Mouse (Mus musculus) forebrain, embryonic 14.5 days (tissue): ENCODE measurements at regions not wholly inside any gene's neighbourhood (a gene's known extent, or its start where the extent isn't known, plus 50 kb on each side); places are given as distances from the start of the nearest gene placed in this dataset.
"Not testable (repeated sequence)": the region's sequence is repeated elsewhere in the genome, so short reads cannot be mapped to it uniquely, and the experiment has no call there.

Experiments used
- ATAC-seq: fragments of 200-750 bp; cut with Nextera tagmentation; 2 replicates; pipeline ENCODE4 v1.8.0; 2017; ENCODE audit warnings: mild to moderate bottlenecking, moderate library complexity
- DNase-seq: peaks from one replicate; pipeline ENCODE4 v3.0.0-alpha.2; 2015; ENCODE audit warnings: low spot score
- H3K27ac ChIP-seq: fragments of 300-500 bp; sonication (generic); 2 replicates; pipeline ENCODE4 v1.5.1; 2014; ENCODE audit warnings: low read depth, mild to moderate bottlenecking, control low read depth, low read length, moderate library complexity
- H3K27me3 ChIP-seq: fragments of 300-500 bp; sonication (generic); replicated peaks from 2 replicates; pipeline ENCODE4 v1.6.1; 2014; ENCODE audit warnings: low read length, control low read depth, mixed read lengths; ENCODE audit not compliant: control insufficient read depth, insufficient read depth
- H3K36me3 ChIP-seq: fragments of 300-500 bp; sonication (generic); 2 replicates; pipeline ENCODE4 v1.6.1; 2014; ENCODE audit warnings: low read length, control low read depth; ENCODE audit not compliant: control insufficient read depth, insufficient read depth
- H3K4me1 ChIP-seq: fragments of 300-500 bp; sonication (generic); 2 replicates; pipeline ENCODE4 v1.6.1; 2014; ENCODE audit warnings: antibody characterized with exemption, low read length, control low read depth; ENCODE audit not compliant: control insufficient read depth, insufficient read depth
- H3K4me2 ChIP-seq: fragments of 300-500 bp; sonication (generic); 2 replicates; pipeline ENCODE4 v1.6.1; 2014; ENCODE audit warnings: mild to moderate bottlenecking, control low read depth, low read length
- H3K4me3 ChIP-seq: fragments of 300-500 bp; sonication (generic); 2 replicates; pipeline ENCODE4 v1.5.1; 2014; ENCODE audit warnings: low read depth, low read length, control low read depth
- H3K9ac ChIP-seq: fragments of 300-500 bp; sonication (generic); 2 replicates; pipeline ENCODE4 v1.6.1; 2014; ENCODE audit warnings: mild to moderate bottlenecking, low read length, control low read depth, moderate library complexity
- H3K9me3 ChIP-seq: fragments of 300-500 bp; sonication (generic); replicated peaks from 2 replicates; pipeline ENCODE4 v1.6.1; 2016; ENCODE audit warnings: low read length, control low read depth, mixed read lengths; ENCODE audit not compliant: control insufficient read depth
- WGBS: fragments of 180-500 bp; shearing (Covaris S2); extraction: QIAGEN DNeasy Blood & Tissue Kit; methylation state at CpG from one replicate; pipeline ENCODE4 v1.1.7; 2014; 5-methylcytosine and 5-hydroxymethylcytosine counted together

- Histone ChIP-seq H3K9me3 (no peaks in the 10 kb centered on the region), H3K9ac (no peak overlapping the region), H3K36me3 (no peaks in the 10 kb centered on the region), H3K4me2 (no peak overlapping the region), H3K4me1 (no peaks in the 10 kb centered on the region), H3K4me3 (no peak overlapping the region), H3K27ac (no peak overlapping the region), H3K27me3 (no peaks in the 10 kb centered on the region)
- WGBS = 92% methylated on average over 2 of the region's 2 CpGs
- no peak for ATAC-seq
- no peak for DNase-seq
Observed at GRCm38 (mm10) chr5:17125240-17125639, 247.7 kb upstream of the Speer4f2 start.

- Histone ChIP-seq H3K4me1 (no peaks in the 10 kb centered on the region), H3K27ac (no peak overlapping the region), H3K9me3 (no peaks in the 10 kb centered on the region), H3K9ac (no peak overlapping the region), H3K4me2 (no peak overlapping the region), H3K4me3 (no peak overlapping the region), H3K36me3 (no peaks in the 10 kb centered on the region), H3K27me3 (no peaks in the 10 kb centered on the region)
- DNase-seq (no peak), ATAC-seq (no peak)
- 80% methylated on average over 4 of the region's 4 CpGs for WGBS
Observed at GRCm38 (mm10) chr5:17127501-17127900, 245.5 kb upstream of the Speer4f2 start.

- Histone ChIP-seq H3K9me3 (no peaks in the 10 kb centered on the region), H3K4me2 (no peak overlapping the region), H3K36me3 (no peaks in the 10 kb centered on the region), H3K27me3 (no peaks in the 10 kb centered on the region), H3K4me1 (no peaks in the 10 kb centered on the region), H3K27ac (no peak overlapping the region), H3K9ac (no peak overlapping the region), H3K4me3 (no peak overlapping the region)
- ATAC-seq = no peak
- WGBS = 81% methylated on average over 5 of the region's 5 CpGs
- DNase-seq = no peak
Observed at GRCm38 (mm10) chr5:17135489-17135888, 237.5 kb upstream of the Speer4f2 start.

- no peak overlapping the region for H3K4me2 ChIP-seq
- DNase-seq (no peak), ATAC-seq (no peak)
- no peak overlapping the region for H3K9ac ChIP-seq
- H3K27me3 ChIP-seq = no peaks in the 10 kb centered on the region
- no peak overlapping the region for H3K4me3 ChIP-seq
- H3K4me1 ChIP-seq = no peaks in the 10 kb centered on the region
- no peaks in the 10 kb centered on the region for H3K9me3 ChIP-seq
- no peak overlapping the region for H3K27ac ChIP-seq
- no peaks in the 10 kb centered on the region for H3K36me3 ChIP-seq
Observed at GRCm38 (mm10) chr5:17141555-17141954, 231.4 kb upstream of the Speer4f2 start.

- Histone ChIP-seq H3K36me3 (no peaks in the 10 kb centered on the region), H3K9ac (no peak overlapping the region), H3K4me3 (no peak overlapping the region), H3K4me2 (no peak overlapping the region), H3K27me3 (no peaks in the 10 kb centered on the region), H3K27ac (no peak overlapping the region), H3K9me3 (no peaks in the 10 kb centered on the region), H3K4me1 (no peaks in the 10 kb centered on the region)
- DNase-seq = no peak
- 93% methylated on average over 2 of the region's 2 CpGs for WGBS
- no peak for ATAC-seq
Observed at GRCm38 (mm10) chr5:17174562-17174961, 198.4 kb upstream of the Speer4f2 start.

- WGBS = 88% methylated on average over 9 of the region's 9 CpGs
- no peak for ATAC-seq
Observed at GRCm38 (mm10) chr5:17176771-17177170, 196.2 kb upstream of the Speer4f2 start.

GRCm38 (mm10) chr5:17208554-17209283, 164.3 kb upstream of the Speer4f2 start:
- Histone ChIP-seq H3K27ac (no peak overlapping the region), H3K4me2 (no peak overlapping the region), H3K4me1 (no peaks in the 10 kb centered on the region), H3K9ac (no peak overlapping the region), H3K36me3 (no peaks in the 10 kb centered on the region), H3K9me3 (no peaks in the 10 kb centered on the region), H3K27me3 (no peaks in the 10 kb centered on the region), H3K4me3 (no peak overlapping the region)
- DNase-seq = no peak
- no peak for ATAC-seq
- WGBS = 71% methylated on average over 4 of the region's 4 CpGs

More at GRCm38 (mm10) chr5:17176771-17177170, 196.2 kb upstream of the Speer4f2 start:
- no peak for DNase-seq
- Histone ChIP-seq H3K4me3 (no peak overlapping the region), H3K4me2 (no peak overlapping the region), H3K36me3 (no peaks in the 10 kb centered on the region), H3K4me1 (no peaks in the 10 kb centered on the region), H3K27ac (no peak overlapping the region), H3K9ac (no peak overlapping the region), H3K27me3 (no peaks in the 10 kb centered on the region), H3K9me3 (no peaks in the 10 kb centered on the region)

- H3K9ac ChIP-seq = no peak overlapping the region
- no peak for DNase-seq
- 77% methylated on average over 6 of the region's 6 CpGs for WGBS
Observed at GRCm38 (mm10) chr5:17210723-17211245, 162.2 kb upstream of the Speer4f2 start.

GRCm38 (mm10) chr5:17223542-17223941, 149.4 kb upstream of the Speer4f2 start:
- H3K27ac ChIP-seq, DNase-seq, H3K4me3 ChIP-seq, H3K9ac ChIP-seq, H3K4me1 ChIP-seq, H3K9me3 ChIP-seq, ATAC-seq, H3K4me2 ChIP-seq, H3K27me3 ChIP-seq, H3K36me3 ChIP-seq: not testable (repeated sequence)
- WGBS = 75% methylated on average over 1 of the region's 1 CpGs

More at GRCm38 (mm10) chr5:17210723-17211245, 162.2 kb upstream of the Speer4f2 start:
- Histone ChIP-seq H3K4me1 (no peaks in the 10 kb centered on the region), H3K9me3 (no peaks in the 10 kb centered on the region), H3K36me3 (no peaks in the 10 kb centered on the region), H3K4me2 (no peak overlapping the region), H3K4me3 (no peak overlapping the region), H3K27ac (no peak overlapping the region), H3K27me3 (no peaks in the 10 kb centered on the region)
- ATAC-seq = no peak
